Mouse (Mus musculus) liver, postnatal 0 days (tissue): ENCODE data around the gene Zfp653.

Experiments used
- CTCF ChIP-seq: sonication (generic); IDR thresholded peaks from 2 replicates; pipeline ENCODE4 v1.5.1; 2016; ENCODE audit warnings: antibody characterized with exemption, low read depth
- EP300 ChIP-seq: IDR thresholded peaks from 2 replicates; pipeline ENCODE4 v1.6.1; 2016; ENCODE audit warnings: antibody characterized with exemption, low read depth, mild to moderate bottlenecking

GRCm38 (mm10) chr9:22061339-22061738 is 9.8 kb downstream of the Zfp653 start:
- TF ChIP-seq EP300 = no peak
- no peak for TF ChIP-seq CTCF
